Mouse (Mus musculus) thymus, postnatal 14 days (tissue): ENCODE data around the gene Sla2.
"Not testable (repeated sequence)": the region's sequence is repeated elsewhere in the genome, so short reads cannot be mapped to it uniquely, and the experiment has no call there.

Experiments used
- DNase-seq: peaks from one replicate; pipeline ENCODE4 v3.0.0; 2021

Gene Sla2

GRCm38 (mm10) chr2:156887017-156887416, at the start of gene Sla2:
Gene Sla2, minus strand, starts transcription at chr2:156887192.
- peak; percentile 92 for DNase-seq

- no peak for DNase-seq
Measured at GRCm38 (mm10) chr2:156935005-156935404, 48.0 kb upstream of the Sla2 start.

GRCm38 (mm10) chr2:156933426-156933825, 46.4 kb upstream of the Sla2 start:
- no peak for DNase-seq

- DNase-seq, result no peak
Measured at GRCm38 (mm10) chr2:156931421-156931820, 44.4 kb upstream of the Sla2 start.

- DNase-seq, result no peak
Measured at GRCm38 (mm10) chr2:156930549-156930948, 43.6 kb upstream of the Sla2 start.

GRCm38 (mm10) chr2:156929519-156930120, 42.6 kb upstream of the Sla2 start:
- DNase-seq, result no peak

- DNase-seq, result no peak
Measured at GRCm38 (mm10) chr2:156928606-156929005, 41.6 kb upstream of the Sla2 start.

- DNase-seq, result no peak
Measured at GRCm38 (mm10) chr2:156927663-156928062, 40.7 kb upstream of the Sla2 start.

GRCm38 (mm10) chr2:156925611-156926010, 38.6 kb upstream of the Sla2 start:
- DNase-seq, result peak; percentile 37

GRCm38 (mm10) chr2:156925075-156925474, 38.1 kb upstream of the Sla2 start:
- DNase-seq, result not testable (repeated sequence)

- DNase-seq, result no peak
Measured at GRCm38 (mm10) chr2:156924210-156924898, 37.4 kb upstream of the Sla2 start.

- no peak for DNase-seq
Measured at GRCm38 (mm10) chr2:156923057-156923456, 36.1 kb upstream of the Sla2 start.

- DNase-seq, result peak; percentile 55
Measured at GRCm38 (mm10) chr2:156919796-156920195, 32.8 kb upstream of the Sla2 start.

- not testable (repeated sequence) for DNase-seq
Measured at GRCm38 (mm10) chr2:156919191-156919590, 32.2 kb upstream of the Sla2 start.

- peak; percentile 56 for DNase-seq
Measured at GRCm38 (mm10) chr2:156918562-156918961, 31.6 kb upstream of the Sla2 start.

- no peak for DNase-seq
Measured at GRCm38 (mm10) chr2:156916419-156917125, 29.6 kb upstream of the Sla2 start.

GRCm38 (mm10) chr2:156915559-156915958, 28.6 kb upstream of the Sla2 start:
- no peak for DNase-seq

- no peak for DNase-seq
Measured at GRCm38 (mm10) chr2:156913191-156913590, 26.2 kb upstream of the Sla2 start.

- not testable (repeated sequence) for DNase-seq
Measured at GRCm38 (mm10) chr2:156905931-156906330, 18.9 kb upstream of the Sla2 start.

- DNase-seq, result no peak
Measured at GRCm38 (mm10) chr2:156904976-156905717, 18.2 kb upstream of the Sla2 start.

- DNase-seq, result peak; percentile 31
Measured at GRCm38 (mm10) chr2:156903367-156903766, 16.4 kb upstream of the Sla2 start.

GRCm38 (mm10) chr2:156902411-156902810, 15.4 kb upstream of the Sla2 start:
- not testable (repeated sequence) for DNase-seq

- DNase-seq, result no peak
Measured at GRCm38 (mm10) chr2:156901883-156902282, 14.9 kb upstream of the Sla2 start.
